Mouse (Mus musculus): ENCODE measurements around the gene Add3. TPM values are rescaled to one million over a fixed set of nuclear protein-coding genes. Genes with fewer than 3 reads are reported as not detected.
A peak's percentile ranks its signal among the peaks of the same experiment; 100 is the strongest.

Gene Add3
- polyA plus RNA-seq, 1 experiment from 2014 or later: 85.5 TPM

DNA sequence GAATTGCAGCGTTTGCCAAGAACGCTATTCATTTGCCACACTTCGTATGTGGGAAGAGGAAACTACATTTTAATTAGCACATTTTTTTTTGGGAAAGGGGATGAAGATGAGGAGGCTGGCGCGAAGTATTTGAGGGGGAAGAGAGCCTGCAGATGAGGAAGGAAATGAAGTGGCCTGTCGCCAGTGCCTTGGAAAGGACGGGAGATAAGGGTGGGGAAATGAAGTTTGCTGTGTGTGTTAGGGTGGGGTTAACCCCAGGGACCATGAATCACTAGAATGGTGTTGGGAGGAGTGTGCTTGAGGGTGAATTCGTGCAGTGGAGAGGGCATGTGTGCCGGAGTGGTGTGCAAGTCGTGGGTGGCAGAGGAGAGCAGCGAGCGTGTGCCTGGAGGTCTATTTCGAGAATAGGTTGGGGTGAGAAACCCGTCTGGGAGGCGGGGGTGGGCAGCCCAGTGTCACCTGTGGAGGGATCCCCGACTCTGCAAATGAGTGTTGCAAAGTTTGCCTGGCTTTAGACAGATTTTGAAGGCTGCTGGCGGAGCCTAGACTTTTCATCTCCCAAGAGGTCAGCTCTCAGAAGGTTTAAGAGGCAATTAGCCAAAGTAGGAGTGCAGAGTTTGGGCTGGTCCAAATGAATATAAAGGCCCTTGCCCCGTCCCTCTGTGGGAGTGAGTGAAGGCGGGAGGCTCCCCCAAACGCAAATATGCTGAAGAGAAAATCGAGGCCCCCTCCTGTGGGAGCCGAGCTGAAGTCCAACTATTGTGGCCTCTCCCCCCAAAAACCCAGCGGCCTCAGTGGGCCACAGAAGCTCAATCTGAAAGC is 1.2 kb downstream of the Add3 start:
- 5% methylated on average over 23 of the region's 23 CpGs for WGBS
- H3K4me2 ChIP-seq (replicated peaks; ENCODE audit: low read depth, low read length): peak overlapping the region; percentile 76
- no peaks in the 10 kb centered on the region for H3K36me3 ChIP-seq (ENCODE audit: control insufficient read depth, insufficient read depth, low read length)
- peaks cover 27% of the 10 kb centered on the region for H3K4me1 ChIP-seq (ENCODE audit: control insufficient read depth, insufficient read depth, low read length)
- no peak; the same call in 1 of the 2 replicates for ATAC-seq (ENCODE audit: insufficient number of reproducible peaks, insufficient read depth, low FRiP score, low read depth)
- no peaks in the 10 kb centered on the region for H3K27me3 ChIP-seq (ENCODE audit: control insufficient read depth, insufficient read depth, low read length)
- no peaks in the 10 kb centered on the region for H3K9me3 ChIP-seq (ENCODE audit: control insufficient read depth, low read depth, low read length)
- H3K9ac ChIP-seq (replicated peaks; ENCODE audit: low read depth, low read length): peak overlapping the region; percentile 60
- peak overlapping the region; percentile 53 for H3K4me3 ChIP-seq (ENCODE audit: low read depth, low read length)
- H3K27ac ChIP-seq (ENCODE audit: low read length): peak overlapping the region; percentile 94

DNA sequence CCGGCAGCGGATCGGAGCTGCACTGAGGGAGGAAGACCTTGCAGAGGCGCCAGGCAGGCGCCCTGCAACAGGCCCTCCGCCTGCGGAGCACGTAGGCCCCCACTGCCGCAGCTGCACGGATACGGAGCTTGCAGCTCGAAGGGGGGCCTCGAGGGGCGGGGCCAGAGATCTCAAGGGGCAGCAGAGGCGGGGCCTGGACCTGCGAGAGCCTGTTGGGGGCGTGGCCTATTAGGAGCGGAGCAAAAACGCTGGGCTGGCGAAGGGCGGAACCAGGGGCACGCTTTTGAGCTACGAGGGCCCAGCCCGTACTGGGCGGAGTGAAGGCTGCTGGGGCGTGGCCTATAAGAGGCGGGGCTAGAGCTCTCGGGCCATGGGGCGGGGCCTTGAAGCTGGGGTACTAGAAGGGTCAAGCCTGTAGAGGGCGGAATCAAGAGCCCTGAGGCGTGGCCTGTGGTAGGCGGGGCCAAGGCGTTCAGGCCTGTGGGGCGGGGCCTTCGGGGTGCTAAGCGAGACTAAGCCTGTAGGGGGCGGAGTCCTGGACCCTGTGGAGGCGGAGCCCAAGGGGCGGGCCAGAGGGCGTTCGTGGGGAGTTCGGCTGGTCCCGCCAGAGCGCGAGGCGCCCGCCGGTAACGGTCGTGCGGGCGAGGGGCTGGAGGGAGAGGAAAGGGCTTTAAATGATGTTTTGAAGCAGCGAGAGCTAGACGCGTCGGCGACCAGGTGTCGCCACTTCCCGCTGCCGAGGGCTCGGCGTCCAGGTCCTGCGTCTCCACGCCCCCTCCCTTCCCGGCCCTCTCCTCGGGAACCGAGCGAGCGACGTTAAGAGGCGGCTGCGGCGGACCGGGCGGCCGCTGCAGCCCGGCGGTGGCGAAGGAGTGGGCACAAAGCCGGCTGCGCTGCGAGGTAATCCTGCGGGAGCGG is 2.2 kb downstream of the Add3 start:
- H3K27me3 ChIP-seq (ENCODE audit: control insufficient read depth, insufficient read depth, low read length): no peaks in the 10 kb centered on the region
- H3K4me2 ChIP-seq (replicated peaks; ENCODE audit: low read depth, low read length): peak overlapping the region; percentile 76
- peak overlapping the region; percentile 69 for H3K4me3 ChIP-seq (ENCODE audit: low read depth, low read length)
- peak overlapping the region; percentile 94 for H3K27ac ChIP-seq (ENCODE audit: low read length)
- peak overlapping the region; percentile 72 for H3K9ac ChIP-seq (replicated peaks; ENCODE audit: low read depth, low read length)
- H3K9me3 ChIP-seq (ENCODE audit: control insufficient read depth, low read depth, low read length): no peaks in the 10 kb centered on the region
- peak; percentile 95 for ATAC-seq (ENCODE audit: insufficient number of reproducible peaks, insufficient read depth, low FRiP score, low read depth)
- no peaks in the 10 kb centered on the region for H3K36me3 ChIP-seq (ENCODE audit: control insufficient read depth, insufficient read depth, low read length)
- under 1% methylated on average over 75 of the region's 84 CpGs for WGBS
- peaks cover 27% of the 10 kb centered on the region for H3K4me1 ChIP-seq (ENCODE audit: control insufficient read depth, insufficient read depth, low read length)

DNA sequence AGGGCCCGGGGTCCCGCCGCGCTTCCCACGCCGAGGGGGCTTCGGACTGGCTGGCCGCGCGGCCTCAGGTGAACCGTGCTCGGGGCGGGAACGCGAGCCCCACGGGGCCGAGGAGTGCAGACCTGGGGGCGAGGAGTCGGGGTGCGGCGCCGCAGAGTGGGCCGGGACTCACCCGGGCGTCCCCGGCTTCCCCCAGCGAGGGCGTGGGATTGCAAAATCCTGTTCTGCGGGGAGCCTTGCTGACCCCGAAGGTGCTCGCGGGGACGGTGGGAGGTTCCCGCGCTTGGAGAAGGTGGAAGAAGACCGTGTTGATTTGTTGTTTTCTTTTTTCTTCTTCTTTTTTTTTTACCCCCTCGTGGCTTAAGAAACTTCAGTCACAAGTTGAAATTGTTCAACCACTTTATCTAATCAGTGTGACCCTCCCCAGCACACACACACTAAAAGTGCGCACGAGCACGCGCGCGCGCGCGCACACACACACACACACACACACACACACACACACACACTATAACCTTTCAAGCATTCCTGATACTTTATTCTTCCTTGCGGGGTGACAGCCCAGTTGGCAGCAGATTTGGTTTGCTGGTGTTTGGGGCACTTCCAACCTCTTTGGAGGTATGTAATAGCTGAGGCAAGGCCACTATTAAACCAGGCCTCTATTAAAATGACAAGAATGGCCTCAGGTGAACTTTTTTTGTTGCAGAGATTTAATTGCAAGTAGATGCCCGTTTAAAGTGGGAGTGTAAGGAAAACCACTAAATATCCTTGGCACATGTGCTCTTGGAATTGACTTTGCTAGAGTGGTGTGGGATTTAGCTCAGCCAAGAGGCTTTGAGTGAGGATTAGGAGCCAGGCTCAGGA is 3.1 kb downstream of the Add3 start:
- Histone ChIP-seq H3K27ac (ENCODE audit: low read length) (peak overlapping the region; percentile 73), H3K4me3 (ENCODE audit: low read depth, low read length) (peak overlapping the region; percentile 69), H3K9me3 (ENCODE audit: control insufficient read depth, low read depth, low read length) (no peaks in the 10 kb centered on the region), H3K27me3 (ENCODE audit: control insufficient read depth, insufficient read depth, low read length) (no peaks in the 10 kb centered on the region), H3K36me3 (ENCODE audit: control insufficient read depth, insufficient read depth, low read length) (no peaks in the 10 kb centered on the region), H3K4me2 (replicated peaks; ENCODE audit: low read depth, low read length) (peak overlapping the region; percentile 70), H3K9ac (replicated peaks; ENCODE audit: low read depth, low read length) (peak overlapping the region; percentile 72), H3K4me1 (ENCODE audit: control insufficient read depth, insufficient read depth, low read length) (peaks cover 27% of the 10 kb centered on the region)
- ATAC-seq (ENCODE audit: insufficient number of reproducible peaks, insufficient read depth, low FRiP score, low read depth): peak; percentile 9; the same call in 1 of the 2 replicates
- under 1% methylated on average over 48 of the region's 48 CpGs for WGBS

DNA sequence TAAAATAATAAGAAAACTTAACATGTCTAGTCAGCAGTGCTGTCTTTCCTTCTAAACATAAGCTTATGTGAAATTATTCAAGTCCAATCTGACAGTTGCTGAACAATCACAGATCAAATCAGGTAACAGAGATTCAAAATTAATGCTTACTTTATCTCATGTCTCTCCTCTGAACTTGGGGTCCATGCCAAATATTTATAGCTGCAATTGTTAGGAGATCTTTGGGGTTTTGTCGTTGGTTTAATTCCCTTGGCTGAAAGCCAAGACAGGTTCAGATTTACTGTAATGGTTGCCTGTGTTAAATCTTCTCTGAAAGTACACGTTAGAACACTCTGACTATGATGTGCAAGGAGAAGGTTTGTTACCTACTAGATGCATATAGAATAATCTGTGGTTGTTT is 4.8 kb downstream of the Add3 start:
- Histone ChIP-seq H3K9me3 (ENCODE audit: control insufficient read depth, low read depth, low read length) (no peaks in the 10 kb centered on the region), H3K4me1 (ENCODE audit: control insufficient read depth, insufficient read depth, low read length) (peaks cover 27% of the 10 kb centered on the region), H3K27me3 (ENCODE audit: control insufficient read depth, insufficient read depth, low read length) (no peaks in the 10 kb centered on the region), H3K4me3 (ENCODE audit: low read depth, low read length) (no peak overlapping the region), H3K4me2 (replicated peaks; ENCODE audit: low read depth, low read length) (peak overlapping the region; percentile 70; the same call in 1 of the 2 replicates), H3K9ac (replicated peaks; ENCODE audit: low read depth, low read length) (no peak overlapping the region), H3K27ac (ENCODE audit: low read length) (no peak overlapping the region), H3K36me3 (ENCODE audit: control insufficient read depth, insufficient read depth, low read length) (no peaks in the 10 kb centered on the region)
- WGBS: 5% methylated on average over 2 of the region's 2 CpGs
- ATAC-seq (ENCODE audit: insufficient number of reproducible peaks, insufficient read depth, low FRiP score, low read depth): no peak

DNA sequence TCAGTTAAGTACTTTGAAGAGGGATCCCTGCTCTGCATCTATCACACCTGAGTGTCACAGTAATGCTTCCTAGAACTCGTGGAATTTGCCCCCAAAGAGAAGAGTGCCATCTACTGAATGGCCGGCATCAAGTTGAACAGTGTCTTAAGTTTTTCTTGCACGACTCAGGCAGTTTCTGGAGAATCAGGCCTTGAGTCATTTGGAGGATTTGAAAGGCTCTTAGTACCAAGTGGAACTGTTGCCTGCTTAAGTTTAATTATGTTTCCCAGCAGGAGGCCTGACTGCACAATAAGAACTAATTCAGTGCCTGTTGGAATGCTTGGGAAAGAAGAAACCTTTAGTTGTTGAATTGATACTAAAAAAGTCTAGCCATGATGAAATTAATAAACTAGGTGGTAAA is 9.1 kb downstream of the Add3 start:
- H3K36me3 ChIP-seq (ENCODE audit: control insufficient read depth, insufficient read depth, low read length): no peaks in the 10 kb centered on the region
- no peaks in the 10 kb centered on the region for H3K9me3 ChIP-seq (ENCODE audit: control insufficient read depth, low read depth, low read length)
- H3K9ac ChIP-seq (replicated peaks; ENCODE audit: low read depth, low read length): no peak overlapping the region
- no peak overlapping the region for H3K27ac ChIP-seq (ENCODE audit: low read length)
- 43% methylated on average over 3 of the region's 3 CpGs for WGBS
- H3K4me1 ChIP-seq (ENCODE audit: control insufficient read depth, insufficient read depth, low read length): peaks cover 16% of the 10 kb centered on the region
- H3K4me3 ChIP-seq (ENCODE audit: low read depth, low read length): no peak overlapping the region
- no peaks in the 10 kb centered on the region for H3K27me3 ChIP-seq (ENCODE audit: control insufficient read depth, insufficient read depth, low read length)
- no peak for ATAC-seq (ENCODE audit: insufficient number of reproducible peaks, insufficient read depth, low FRiP score, low read depth)
- no peak overlapping the region for H3K4me2 ChIP-seq (replicated peaks; ENCODE audit: low read depth, low read length)

DNA sequence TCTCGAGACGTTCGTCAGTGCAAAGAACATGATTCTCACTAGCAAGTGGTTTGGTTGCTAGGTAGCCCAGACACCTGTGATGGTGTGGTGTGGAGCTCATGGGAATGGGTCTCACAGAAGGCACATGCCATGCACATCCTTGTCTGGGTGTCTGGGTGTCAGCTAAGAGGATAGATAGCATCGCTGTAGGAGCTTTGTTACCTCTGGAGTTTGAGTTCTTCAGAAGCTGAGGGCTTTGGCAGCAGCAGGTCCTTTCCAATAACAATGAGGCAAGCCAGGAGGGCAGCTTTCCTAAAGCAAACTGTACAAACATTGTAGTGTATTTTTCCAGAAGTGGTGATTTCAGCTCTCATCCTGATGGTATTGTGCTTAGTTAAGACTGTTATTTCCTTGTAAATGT is 12.2 kb downstream of the Add3 start:
- Histone ChIP-seq H3K4me2 (replicated peaks; ENCODE audit: low read depth, low read length) (no peak overlapping the region), H3K4me3 (ENCODE audit: low read depth, low read length) (no peak overlapping the region), H3K27me3 (ENCODE audit: control insufficient read depth, insufficient read depth, low read length) (no peaks in the 10 kb centered on the region), H3K36me3 (ENCODE audit: control insufficient read depth, insufficient read depth, low read length) (no peaks in the 10 kb centered on the region), H3K9ac (replicated peaks; ENCODE audit: low read depth, low read length) (no peak overlapping the region), H3K4me1 (ENCODE audit: control insufficient read depth, insufficient read depth, low read length) (peaks cover 6% of the 10 kb centered on the region; the same call in 1 of the 2 replicates), H3K27ac (ENCODE audit: low read length) (no peak overlapping the region), H3K9me3 (ENCODE audit: control insufficient read depth, low read depth, low read length) (no peaks in the 10 kb centered on the region)
- ATAC-seq (ENCODE audit: insufficient number of reproducible peaks, insufficient read depth, low FRiP score, low read depth): no peak
- 81% methylated on average over 4 of the region's 4 CpGs for WGBS

DNA sequence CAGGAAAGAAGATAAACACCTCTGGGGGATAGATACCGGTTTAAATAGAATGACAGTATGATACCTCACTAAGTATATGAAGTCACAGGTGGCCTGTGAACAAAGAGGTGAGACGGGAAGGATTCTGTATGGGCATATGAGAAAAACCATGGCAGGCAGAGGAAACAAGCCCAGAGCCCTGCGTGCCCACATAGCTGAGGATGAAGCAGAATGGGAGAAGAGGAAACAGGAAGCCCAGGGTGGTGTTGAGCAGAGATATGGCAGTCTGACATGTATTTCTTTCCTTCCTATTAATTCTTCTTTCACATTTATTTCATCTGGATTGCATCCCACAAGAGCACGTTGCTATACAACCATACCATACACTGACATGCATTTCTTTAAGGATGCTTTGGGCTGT is 12.9 kb downstream of the Add3 start:
- H3K36me3 ChIP-seq (ENCODE audit: control insufficient read depth, insufficient read depth, low read length): no peaks in the 10 kb centered on the region
- no peak overlapping the region for H3K27ac ChIP-seq (ENCODE audit: low read length)
- no peak for ATAC-seq (ENCODE audit: insufficient number of reproducible peaks, insufficient read depth, low FRiP score, low read depth)
- WGBS: 67% methylated on average over 4 of the region's 4 CpGs
- H3K9me3 ChIP-seq (ENCODE audit: control insufficient read depth, low read depth, low read length): no peaks in the 10 kb centered on the region
- peaks cover 6% of the 10 kb centered on the region; the same call in 1 of the 2 replicates for H3K4me1 ChIP-seq (ENCODE audit: control insufficient read depth, insufficient read depth, low read length)
- no peak overlapping the region for H3K4me2 ChIP-seq (replicated peaks; ENCODE audit: low read depth, low read length)
- H3K27me3 ChIP-seq (ENCODE audit: control insufficient read depth, insufficient read depth, low read length): no peaks in the 10 kb centered on the region
- H3K9ac ChIP-seq (replicated peaks; ENCODE audit: low read depth, low read length): no peak overlapping the region
- H3K4me3 ChIP-seq (ENCODE audit: low read depth, low read length): no peak overlapping the region

DNA sequence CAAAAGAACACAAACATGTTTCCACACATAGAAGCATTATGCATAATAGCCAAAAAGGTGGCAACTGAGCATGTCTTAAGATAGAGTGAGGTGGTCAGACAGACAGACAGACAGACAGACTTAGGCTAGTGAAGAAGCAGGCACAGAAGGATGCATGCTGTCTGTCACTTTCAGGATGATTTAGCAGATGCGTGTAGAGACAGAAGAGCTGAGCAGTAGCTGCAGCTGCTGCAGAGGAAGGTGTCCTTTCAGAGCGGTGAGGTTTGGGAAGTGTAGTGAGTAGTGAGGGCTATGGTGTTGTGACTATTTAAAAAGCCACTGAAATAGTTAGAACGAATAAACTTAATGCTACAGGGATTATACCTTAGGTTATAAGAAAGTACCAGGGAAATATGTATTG is 13.9 kb downstream of the Add3 start:
- no peaks in the 10 kb centered on the region for H3K27me3 ChIP-seq (ENCODE audit: control insufficient read depth, insufficient read depth, low read length)
- 80% methylated on average over 3 of the region's 3 CpGs for WGBS
- no peak for ATAC-seq (ENCODE audit: insufficient number of reproducible peaks, insufficient read depth, low FRiP score, low read depth)
- H3K36me3 ChIP-seq (ENCODE audit: control insufficient read depth, insufficient read depth, low read length): no peaks in the 10 kb centered on the region
- H3K27ac ChIP-seq (ENCODE audit: low read length): no peak overlapping the region
- H3K9me3 ChIP-seq (ENCODE audit: control insufficient read depth, low read depth, low read length): no peaks in the 10 kb centered on the region
- H3K4me2 ChIP-seq (replicated peaks; ENCODE audit: low read depth, low read length): no peak overlapping the region
- no peak overlapping the region for H3K4me3 ChIP-seq (ENCODE audit: low read depth, low read length)
- no peak overlapping the region for H3K9ac ChIP-seq (replicated peaks; ENCODE audit: low read depth, low read length)
- peaks cover 7% of the 10 kb centered on the region; the same call in 1 of the 2 replicates for H3K4me1 ChIP-seq (ENCODE audit: control insufficient read depth, insufficient read depth, low read length)
